Mouse (Mus musculus) kidney, embryonic 14.5 days (tissue): Measurements from ENCODE around the gene Car7. TPM values are rescaled to one million over a fixed set of nuclear protein-coding genes. Genes with fewer than 3 reads are reported as not detected.

ENCODE experiments used
- ATAC-seq: fragments of 200-750 bp; cut with Nextera tagmentation; 2 replicates; pipeline ENCODE4 v1.8.0; 2017; ENCODE audit warnings: moderate number of reproducible peaks, mild to moderate bottlenecking, moderate TSS enrichment, moderate library complexity; ENCODE audit not compliant: low FRiP score, low TSS enrichment
- H3K27ac ChIP-seq: fragments of 300-500 bp; sonication (generic); 2 replicates; pipeline ENCODE4 v1.5.1; 2014; ENCODE audit warnings: low read depth, mild to moderate bottlenecking, low read length, moderate library complexity, mixed read lengths
- H3K27me3 ChIP-seq: fragments of 300-500 bp; sonication (generic); 2 replicates; pipeline ENCODE4 v1.6.1; 2014; ENCODE audit warnings: mild to moderate bottlenecking, low read length; ENCODE audit not compliant: control insufficient read depth, insufficient read depth
- H3K36me3 ChIP-seq: fragments of 300-500 bp; sonication (generic); 2 replicates; pipeline ENCODE4 v1.6.1; 2014; ENCODE audit warnings: low read length, mixed read lengths; ENCODE audit not compliant: control insufficient read depth, insufficient read depth
- H3K4me1 ChIP-seq: fragments of 300-500 bp; sonication (generic); 2 replicates; pipeline ENCODE4 v1.6.1; 2014; ENCODE audit warnings: low read length, mixed read lengths; ENCODE audit not compliant: control insufficient read depth, insufficient read depth
- H3K4me2 ChIP-seq: fragments of 300-500 bp; sonication (generic); replicated peaks from 2 replicates; pipeline ENCODE4 v1.6.1; 2014; ENCODE audit warnings: low read depth, mild to moderate bottlenecking, low read length
- H3K4me3 ChIP-seq: fragments of 300-500 bp; sonication (generic); 2 replicates; pipeline ENCODE4 v1.5.1; 2014; ENCODE audit warnings: mild to moderate bottlenecking, low read length
- H3K9ac ChIP-seq: fragments of 300-500 bp; sonication (generic); 2 replicates; pipeline ENCODE4 v1.6.1; 2014; ENCODE audit warnings: low read depth, mild to moderate bottlenecking, low read length, moderate library complexity
- H3K9me3 ChIP-seq: fragments of 300-500 bp; sonication (generic); 2 replicates; pipeline ENCODE4 v1.6.1; 2016; ENCODE audit warnings: low read length; ENCODE audit not compliant: control insufficient read depth
- WGBS: fragments of 180-500 bp; shearing (Covaris S2); extraction: QIAGEN DNeasy Blood & Tissue Kit; methylation state at CpG from one replicate; pipeline ENCODE4 v1.1.7; 2014; 5-methylcytosine and 5-hydroxymethylcytosine counted together
- polyA plus RNA-seq: library from polyadenylated mRNA; unstranded; fragments of >200 nt; fragmentation: Nextera tagmentation; extraction: Ambion mirVana; gene quantifications from 2 replicates; pipeline ENCODE4 v1.2.1, GENCODE M21; 2014

The Car7 gene
- polyA plus RNA-seq, 1 experiment from 2014 or later, result 1.3 TPM

- WGBS, result 11% methylated on average over 6 of the region's 6 CpGs
- no peak overlapping the region for H3K4me3 ChIP-seq
- peak overlapping the region; percentile 30; the same call in 1 of the 2 replicates for H3K27ac ChIP-seq
- H3K4me1 ChIP-seq, result peaks cover 30% of the 10 kb centered on the region
- H3K4me2 ChIP-seq, result no peak overlapping the region
- ATAC-seq, result peak; percentile 18; the same call in 1 of the 2 replicates
- H3K9ac ChIP-seq, result no peak overlapping the region
- peaks cover 18% of the 10 kb centered on the region for H3K36me3 ChIP-seq
- no peaks in the 10 kb centered on the region for H3K27me3 ChIP-seq
- no peaks in the 10 kb centered on the region for H3K9me3 ChIP-seq
Measured at GRCm38 (mm10) chr8:104598496-104598895, 64.0 kb downstream of the Car7 start.

Other genes starting within 250 kb of the Car7 start
- not detected in 2 replicates for gene Cmtm2a, start 241.5 kb upstream of the Car7 start, polyA plus RNA-seq
- not detected in 2 replicates for gene Gm45711, start 224.6 kb upstream of the Car7 start, polyA plus RNA-seq
- not detected in 2 replicates for gene Cmtm1, start 224.5 kb upstream of the Car7 start, polyA plus RNA-seq
- not detected in 2 replicates for gene Gm11020, start 213.1 kb upstream of the Car7 start, polyA plus RNA-seq
- not detected in 2 replicates for gene Cmtm2b, start 212.5 kb upstream of the Car7 start, polyA plus RNA-seq
- 167 and 169 TPM in 2 replicates for gene Cmtm3, start 195.3 kb upstream of the Car7 start, polyA plus RNA-seq
- gene Cmtm4, start 138.9 kb upstream of the Car7 start, polyA plus RNA-seq, result 5.6 and 6.4 TPM in 2 replicates
- gene Dync1li2, start 91.6 kb upstream of the Car7 start, polyA plus RNA-seq, result 25.8 and 56.6 TPM in 2 replicates
- 0.33 and 0.79 TPM in 2 replicates for gene Terb1, start 24.8 kb upstream of the Car7 start, polyA plus RNA-seq
- 123 and 129 TPM in 2 replicates for gene Nae1, start 52 bp upstream of the Car7 start, polyA plus RNA-seq
- gene Pdp2, start 56.8 kb downstream of the Car7 start, polyA plus RNA-seq, result 15.1 and 18.7 TPM in 2 replicates
- gene Cdh16, start 89.7 kb downstream of the Car7 start, polyA plus RNA-seq, result 166 and 200 TPM in 2 replicates
- 13.9 and 14.5 TPM in 2 replicates for gene Rrad, start 96.6 kb downstream of the Car7 start, polyA plus RNA-seq
- 94.4 and 111 TPM in 2 replicates for gene Ciao2b, start 107.3 kb downstream of the Car7 start, polyA plus RNA-seq
- gene Ces2a, start 199.3 kb downstream of the Car7 start, polyA plus RNA-seq, result not detected in 2 replicates